Mouse (Mus musculus): ENCODE data around the gene Sumf1.

The Sumf1 gene

DNA sequence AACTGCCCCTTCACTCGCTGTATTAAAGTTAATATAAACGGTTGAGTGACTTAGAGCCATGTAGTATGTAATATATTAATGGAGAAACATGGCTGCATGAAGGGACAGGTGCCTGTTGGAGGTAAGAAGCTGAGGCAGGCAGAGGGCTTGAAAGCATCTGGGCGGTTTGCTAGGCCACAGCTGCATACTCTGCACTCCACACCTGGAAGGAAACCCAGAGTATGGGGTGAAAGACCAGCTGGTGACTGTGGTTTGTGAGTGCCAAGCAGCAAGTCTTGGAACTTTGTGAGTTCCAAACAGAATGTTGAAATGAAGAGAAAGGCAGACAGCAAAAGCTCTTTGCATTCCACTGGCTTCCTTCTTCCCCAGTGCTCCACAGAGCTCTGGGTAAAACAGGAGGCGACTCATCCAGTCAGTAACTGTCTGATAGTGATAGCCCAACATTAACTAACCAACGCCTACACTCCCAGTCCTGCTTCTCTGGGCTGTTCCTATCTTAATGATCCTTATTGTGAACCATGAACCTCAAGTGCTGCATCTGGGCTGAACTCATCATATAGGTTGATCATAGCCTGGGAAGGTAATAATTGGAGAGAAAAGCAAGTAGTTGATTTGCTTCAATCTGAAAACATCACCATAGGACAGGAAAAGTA lies 21.7 kb upstream of the Sumf1 start:
- DNase-seq (ENCODE audit: low spot score): no peak

DNA sequence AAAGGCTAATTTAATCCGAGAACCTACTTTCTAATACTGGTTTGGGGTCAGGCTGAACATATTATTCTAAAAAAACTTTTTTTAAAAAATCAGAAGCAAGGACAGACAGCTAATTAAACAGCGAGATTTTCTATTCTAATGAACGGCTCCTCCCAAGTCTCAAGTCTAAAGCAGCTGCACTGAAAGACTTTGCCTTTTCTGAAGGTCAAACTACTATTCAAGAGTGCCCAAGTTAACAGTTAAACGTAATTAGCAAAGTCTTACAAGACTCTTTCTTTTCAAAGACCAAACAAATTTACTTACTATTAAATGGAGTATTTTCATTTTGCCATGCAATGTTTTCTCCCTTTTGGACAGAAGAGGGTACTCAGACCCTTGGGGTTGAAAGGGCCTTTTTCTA lies 20.8 kb upstream of the Sumf1 start:
- DNase-seq (ENCODE audit: low spot score): no peak

DNA sequence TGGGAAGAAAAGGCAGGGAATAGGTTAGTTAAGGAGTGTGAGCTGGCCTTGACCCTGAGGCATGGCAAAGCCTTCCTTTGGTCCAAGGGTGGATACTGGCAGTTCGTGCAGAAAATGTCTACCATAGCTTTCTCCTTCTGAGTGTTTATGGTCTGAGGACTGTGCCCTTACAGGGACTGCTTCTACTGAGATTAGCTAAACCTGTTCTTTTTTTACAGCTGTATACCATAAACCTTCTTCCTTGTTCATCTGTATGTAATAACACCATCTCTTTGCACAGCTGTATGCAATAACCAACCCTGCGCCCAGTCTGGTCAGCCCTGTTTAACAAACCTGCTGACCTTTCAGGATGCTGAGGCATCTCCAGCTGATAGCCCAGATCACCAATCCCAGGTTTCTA lies 18.9 kb upstream of the Sumf1 start:
- DNase-seq (ENCODE audit: low spot score): no peak

DNA sequence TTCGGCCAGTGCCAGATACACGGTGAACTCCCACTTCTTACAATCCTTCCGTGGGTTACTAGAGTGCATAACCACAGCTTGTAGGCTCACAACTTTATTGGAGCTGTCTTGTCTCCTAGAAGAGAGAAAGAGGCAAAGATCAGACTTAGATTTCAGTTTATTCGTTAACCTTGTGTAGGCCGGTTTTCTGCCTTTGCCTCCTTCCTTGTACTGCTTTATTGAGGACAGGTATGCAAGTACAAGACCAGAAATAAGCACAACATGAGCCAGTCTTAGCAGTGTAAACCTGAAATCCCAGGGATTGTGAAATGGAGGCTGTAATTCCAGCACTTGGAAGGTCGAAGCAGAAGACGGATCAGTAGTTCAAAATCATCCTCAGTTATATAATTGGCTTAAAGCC lies 12.9 kb upstream of the Sumf1 start:
- no peak for DNase-seq (ENCODE audit: low spot score)

GRCm38 (mm10) chr6:108197117-108197516 lies 11.7 kb upstream of the Sumf1 start:
- no peak for DNase-seq (ENCODE audit: low spot score)

- no peak for DNase-seq (ENCODE audit: low spot score)
These were observed 11.3 kb upstream of the Sumf1 start for GRCm38 (mm10) chr6:108196665-108197064.

- no peak for DNase-seq (ENCODE audit: low spot score)
These were observed 7.2 kb upstream of the Sumf1 start for GRCm38 (mm10) chr6:108192632-108193031.

- no peak for DNase-seq (ENCODE audit: low spot score)
These were observed 5.3 kb upstream of the Sumf1 start for GRCm38 (mm10) chr6:108190690-108191089.

- no peak for DNase-seq (ENCODE audit: low spot score)
These were observed 265 bp upstream of the Sumf1 start for GRCm38 (mm10) chr6:108185685-108186009.

DNA sequence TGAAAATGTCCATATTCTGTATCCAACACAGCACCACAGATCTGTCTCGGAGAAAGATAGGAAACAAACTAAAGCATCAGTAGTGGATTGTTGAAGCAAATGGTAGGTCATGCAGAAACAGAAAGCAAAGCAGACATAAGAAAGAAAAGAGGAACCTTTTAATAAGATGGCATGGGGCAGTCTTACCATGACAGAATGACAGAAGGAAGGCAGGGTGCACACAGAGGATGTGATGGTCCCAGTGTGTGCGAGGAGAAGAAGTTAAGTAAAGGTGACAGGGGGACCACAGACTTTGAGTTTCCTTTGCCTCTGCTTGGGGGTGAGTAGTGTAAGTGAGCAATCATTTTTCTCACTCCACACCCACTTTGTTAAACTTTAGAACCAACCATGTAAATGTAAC lies 6.3 kb downstream of the Sumf1 start:
- no peak for DNase-seq (ENCODE audit: low spot score)

DNA sequence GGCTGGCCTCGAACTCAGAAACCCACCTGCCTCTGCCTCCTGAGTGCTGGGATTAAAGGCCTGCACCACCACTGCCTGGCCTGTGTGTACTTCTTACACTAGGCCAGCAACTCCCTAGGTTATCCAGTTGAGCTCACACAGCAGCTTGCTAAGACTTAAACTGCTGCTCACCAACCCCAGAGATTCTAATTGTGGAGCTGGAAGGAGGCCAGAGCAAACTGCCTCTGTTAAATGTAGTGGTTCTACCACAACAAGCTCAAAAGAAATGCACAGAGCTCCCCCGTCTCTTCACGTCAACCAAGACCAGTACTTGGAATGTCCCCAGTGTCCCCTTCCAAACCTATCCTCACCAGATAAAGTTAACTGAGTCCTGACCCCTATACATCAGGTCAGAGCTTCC lies 11.2 kb downstream of the Sumf1 start:
- DNase-seq (ENCODE audit: low spot score): no peak

DNA sequence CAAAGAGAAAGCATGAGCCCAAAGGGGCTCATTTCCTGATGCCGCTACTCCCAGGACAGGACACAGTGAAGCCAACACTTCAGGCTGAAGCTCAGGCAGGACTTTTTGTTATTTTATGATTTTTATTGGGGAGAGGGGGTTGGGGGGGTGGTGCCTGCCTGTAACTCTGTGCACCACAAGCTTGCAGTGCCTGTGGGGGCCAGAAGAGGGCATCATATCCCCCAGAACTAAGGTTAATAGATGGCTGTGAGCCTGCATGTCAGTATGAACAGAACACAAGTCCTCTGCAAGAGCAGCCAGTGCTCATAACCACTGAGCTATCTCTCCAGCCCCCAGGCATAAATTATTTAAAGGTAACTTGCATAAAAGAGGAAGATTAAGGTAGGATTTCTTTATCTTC lies 13.2 kb downstream of the Sumf1 start:
- DNase-seq (ENCODE audit: low spot score): no peak

- no peak for DNase-seq (ENCODE audit: low spot score)
These were observed 15.9 kb downstream of the Sumf1 start for GRCm38 (mm10) chr6:108169466-108169865.

DNA sequence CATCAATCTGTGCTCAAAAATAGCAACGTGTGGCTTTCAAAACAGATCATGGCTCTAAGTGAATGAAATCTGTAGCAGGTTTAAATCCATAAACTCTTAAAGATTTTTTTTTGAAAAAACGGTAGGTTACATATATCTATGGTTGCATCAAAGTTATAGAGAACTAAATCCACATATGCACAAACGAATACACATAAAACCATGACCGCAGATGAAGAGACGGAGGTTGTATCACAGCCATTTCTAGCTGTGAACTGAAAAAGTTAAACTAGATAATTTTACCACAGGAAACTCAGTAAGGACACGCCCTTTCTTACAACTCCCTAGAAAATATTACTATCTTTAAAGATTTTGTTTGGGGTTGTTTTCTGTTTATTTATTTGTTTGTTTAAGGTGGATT lies 16.7 kb downstream of the Sumf1 start:
- no peak for DNase-seq (ENCODE audit: low spot score)

DNA sequence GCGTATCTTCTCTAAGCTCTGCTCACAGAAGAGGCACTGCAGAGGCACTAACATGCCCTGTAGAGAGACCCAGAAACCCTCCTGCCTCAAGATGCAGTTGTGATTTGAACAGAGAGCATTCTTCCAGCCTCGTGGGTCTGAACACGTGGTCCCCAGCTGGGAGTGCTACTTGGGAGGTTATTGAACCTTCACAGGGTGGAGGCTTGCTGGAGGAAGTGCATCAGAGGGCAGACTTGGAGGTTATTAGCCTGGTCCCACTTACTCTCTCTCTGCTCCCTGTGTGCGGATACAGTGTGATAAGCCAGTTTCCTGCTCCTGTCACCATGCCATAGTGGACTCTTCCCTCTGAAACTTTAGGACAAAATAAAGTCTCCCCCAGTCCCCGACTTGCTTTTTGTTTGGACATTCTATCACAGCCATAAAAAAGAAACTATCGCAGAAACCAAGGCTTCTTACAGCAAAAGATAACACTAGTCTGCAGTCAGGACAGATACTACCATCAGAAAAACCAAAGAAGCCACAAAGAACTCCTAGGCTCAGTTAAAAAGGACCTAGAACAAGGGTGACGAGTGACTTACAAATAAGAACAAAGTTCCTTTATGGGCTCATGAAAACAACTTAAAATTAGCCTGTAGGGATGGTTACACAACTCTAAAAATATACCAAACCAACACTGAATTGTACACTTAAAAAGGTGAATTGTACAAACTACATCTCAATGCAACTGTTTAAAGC lies 17.3 kb downstream of the Sumf1 start:
- no peak for DNase-seq (ENCODE audit: low spot score)

GRCm38 (mm10) chr6:108165598-108165997 lies 19.8 kb downstream of the Sumf1 start:
- no peak for DNase-seq (ENCODE audit: low spot score)

DNA sequence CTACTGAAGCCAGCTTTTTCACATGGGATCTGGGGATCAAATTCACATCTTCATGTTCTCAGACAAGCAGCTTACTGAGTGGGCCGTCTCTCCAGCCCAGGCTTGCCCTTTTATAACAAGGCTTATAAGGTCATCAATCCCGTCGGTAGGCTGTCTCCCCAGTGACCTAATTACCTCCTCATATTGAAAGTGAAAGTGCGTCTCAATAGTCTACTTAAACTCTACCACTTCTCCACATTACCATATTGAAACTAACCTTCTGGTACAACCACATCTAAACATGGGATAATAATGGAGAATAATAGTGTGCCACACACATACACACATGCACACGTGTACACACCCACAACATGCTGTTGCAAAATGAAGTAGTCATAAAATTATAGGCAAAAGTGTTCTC lies 20.4 kb downstream of the Sumf1 start:
- no peak for DNase-seq (ENCODE audit: low spot score)

DNA sequence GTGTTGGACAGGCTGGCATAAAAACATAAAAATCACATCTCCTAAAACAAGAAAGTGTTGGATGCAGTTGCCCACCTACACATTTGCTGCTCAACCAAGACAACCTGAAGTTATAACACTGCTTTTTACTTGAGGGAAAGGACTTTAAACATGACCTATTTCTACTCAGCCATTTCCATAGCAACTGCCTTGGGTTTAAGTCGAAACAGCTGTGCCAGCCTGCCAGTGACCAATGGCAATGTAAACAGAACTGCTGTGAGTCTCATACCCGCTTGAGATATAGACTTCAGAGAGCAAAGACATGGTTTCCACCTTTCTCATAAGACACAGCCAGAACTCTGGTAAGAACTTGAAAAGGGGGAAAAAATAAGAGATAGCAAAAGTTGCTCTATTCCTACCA lies 24.8 kb downstream of the Sumf1 start:
- DNase-seq (ENCODE audit: low spot score): no peak

DNA sequence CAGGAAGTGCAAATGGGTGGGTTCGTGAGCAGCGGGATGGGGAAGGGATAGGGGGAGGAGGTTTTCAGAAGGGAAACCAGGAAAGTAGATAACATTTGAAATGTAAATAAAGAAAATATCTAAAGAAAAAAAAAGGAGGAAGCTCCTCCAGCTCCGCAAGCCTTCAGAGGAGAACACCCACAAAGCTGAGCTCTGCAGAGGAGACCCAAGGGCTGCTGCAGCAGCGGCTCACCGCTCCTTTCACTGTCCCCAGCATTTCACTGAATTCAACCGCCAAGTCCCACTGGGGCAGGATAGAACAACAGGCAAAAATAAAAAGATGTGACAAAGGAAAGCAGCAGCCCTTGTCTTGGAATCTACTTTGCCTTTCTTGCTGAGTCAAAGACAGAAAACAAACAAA lies 28.5 kb downstream of the Sumf1 start:
- DNase-seq (ENCODE audit: low spot score): no peak

- DNase-seq (ENCODE audit: low spot score): no peak
These were observed 31.1 kb downstream of the Sumf1 start for GRCm38 (mm10) chr6:108154243-108154642.

GRCm38 (mm10) chr6:108152661-108153269 lies 32.6 kb downstream of the Sumf1 start:
- DNase-seq (ENCODE audit: low spot score): peak; percentile 6

GRCm38 (mm10) chr6:108152081-108152480 lies 33.3 kb downstream of the Sumf1 start:
- no peak for DNase-seq (ENCODE audit: low spot score)

GRCm38 (mm10) chr6:108149235-108149634 lies 36.1 kb downstream of the Sumf1 start:
- no peak for DNase-seq (ENCODE audit: low spot score)

GRCm38 (mm10) chr6:108148435-108148834 lies 36.9 kb downstream of the Sumf1 start:
- no peak for DNase-seq (ENCODE audit: low spot score)
